Mouse (Mus musculus) CH12.LX (cell line): ENCODE data around the gene Nuak2. TPM values are rescaled to one million over a fixed set of nuclear protein-coding genes. Genes with fewer than 3 reads are reported as not detected.

Experiments used
- DNase-seq: peaks from one replicate; pipeline ENCODE4 v3.0.0-alpha.2; 2013; ENCODE audit errors: extremely low read depth
- H3K27ac ChIP-seq: 2 replicates; pipeline ENCODE4 v1.5.1; 2012; ENCODE audit warnings: low read depth, mild to moderate bottlenecking, control low read depth, moderate library complexity; ENCODE audit not compliant: insufficient read depth
- H3K27me3 ChIP-seq: replicated peaks from 2 replicates; pipeline ENCODE3; 2012; ENCODE audit warnings: inconsistent platforms
- H3K36me3 ChIP-seq, 2 experiments: replicated peaks in 1 of 2; 2 replicates each; pipeline versions ENCODE3 to v1.6.1; 2012; ENCODE audit warnings: inconsistent platforms in 1 of 2, low read length in 1 of 2, mild to moderate bottlenecking in 1 of 2, mixed read lengths in 1 of 2, moderate library complexity in 1 of 2; ENCODE audit not compliant: control insufficient read depth in 1 of 2, insufficient read depth in 1 of 2
- H3K4me1 ChIP-seq, 2 experiments: 2 replicates each; pipeline ENCODE4 v1.6.1; 2012; ENCODE audit warnings: inconsistent platforms in 1 of 2, moderate library complexity in 1 of 2; ENCODE audit not compliant: insufficient read depth in 2 of 2, control insufficient read depth in 1 of 2
- H3K4me2 ChIP-seq: 2 replicates; pipeline ENCODE4 v1.6.1; 2012; ENCODE audit warnings: low read depth, mild to moderate bottlenecking, control low read depth; ENCODE audit not compliant: poor library complexity, insufficient read depth, severe bottlenecking
- H3K4me3 ChIP-seq, 3 experiments: fragments of 150-350 bp in 1 of 3; sonication (generic) in 1 of 3; replicated peaks in 1 of 3; 2 replicates each; pipeline versions ENCODE3 to v1.5.1; 2011 to 2012; ENCODE audit warnings: low read depth in 2 of 3, low read length in 2 of 3, mild to moderate bottlenecking in 2 of 3, moderate library complexity in 2 of 3, control low read depth in 1 of 3, improper control_type of control experiment in 1 of 3, inconsistent platforms in 1 of 3, mixed read lengths in 1 of 3; ENCODE audit not compliant: poor library complexity in 1 of 3
- H3K79me2 ChIP-seq: replicated peaks from 2 replicates; pipeline ENCODE4 v1.6.1; 2012; ENCODE audit warnings: mild to moderate bottlenecking, moderate library complexity; ENCODE audit not compliant: control insufficient read depth, poor library complexity, insufficient read depth, severe bottlenecking; ENCODE audit errors: extremely low read depth
- H3K9ac ChIP-seq: 2 replicates; pipeline ENCODE4 v1.6.1; 2012; ENCODE audit warnings: low read depth, mild to moderate bottlenecking, control low read depth, moderate library complexity; ENCODE audit not compliant: insufficient read depth
- H3K9me3 ChIP-seq: replicated peaks from 2 replicates; pipeline ENCODE3; 2012; ENCODE audit warnings: low read length, inconsistent platforms, mixed read lengths
- CTCF ChIP-seq, 2 experiments: IDR thresholded peaks in 1 of 2; conservative IDR thresholded peaks in 1 of 2; 2 replicates each; pipeline ENCODE4 v1.5.1; 2011 to 2012; ENCODE audit warnings: low read depth in 2 of 2, low read length in 2 of 2, improper control_type of control experiment in 1 of 2, inconsistent platforms in 1 of 2, mild to moderate bottlenecking in 1 of 2, moderate library complexity in 1 of 2
- E2F4 ChIP-seq: IDR thresholded peaks from 2 replicates; pipeline ENCODE4 v1.6.1; 2011; ENCODE audit warnings: low read depth, low read length, improper control_type of control experiment; ENCODE audit not compliant: insufficient replicate concordance
- ELF1 ChIP-seq: IDR thresholded peaks from 2 replicates; pipeline ENCODE4 v1.6.1; 2014; ENCODE audit warnings: low read depth, mild to moderate bottlenecking, inconsistent platforms, low read length, improper control_type of control experiment
- EP300 ChIP-seq: IDR thresholded peaks from 2 replicates; pipeline ENCODE4 v1.6.1; 2011; ENCODE audit warnings: low read length, improper control_type of control experiment
- ETS1 ChIP-seq: conservative IDR thresholded peaks from 2 replicates; pipeline ENCODE4 v1.6.1; 2012; ENCODE audit warnings: low read depth, mild to moderate bottlenecking, inconsistent platforms, low read length, improper control_type of control experiment, moderate library complexity
- HCFC1 ChIP-seq: IDR thresholded peaks from 2 replicates; pipeline ENCODE4 v1.6.1; 2012; ENCODE audit warnings: low read depth, mild to moderate bottlenecking, inconsistent platforms, low read length, improper control_type of control experiment
- IRF4 ChIP-seq: IDR thresholded peaks from 2 replicates; pipeline ENCODE4 v1.6.1; 2014; ENCODE audit warnings: low read depth, mild to moderate bottlenecking, inconsistent platforms, low read length, improper control_type of control experiment
- JUND ChIP-seq: conservative IDR thresholded peaks from 2 replicates; pipeline ENCODE4 v1.6.1; 2011; ENCODE audit warnings: low read depth, low read length, improper control_type of control experiment
- MAFK ChIP-seq: IDR thresholded peaks from 2 replicates; pipeline ENCODE4 v1.6.1; 2011; ENCODE audit warnings: low read length, improper control_type of control experiment; ENCODE audit not compliant: insufficient replicate concordance
- MAX ChIP-seq: IDR thresholded peaks from 2 replicates; pipeline ENCODE4 v1.6.1; 2011; ENCODE audit warnings: low read length, improper control_type of control experiment
- MAZ ChIP-seq: IDR thresholded peaks from 2 replicates; pipeline ENCODE4 v1.6.1; 2012; ENCODE audit warnings: low read depth, mild to moderate bottlenecking, inconsistent platforms, low read length, improper control_type of control experiment, moderate library complexity
- MEF2A ChIP-seq: IDR thresholded peaks from 2 replicates; pipeline ENCODE4 v1.6.1; 2014; ENCODE audit warnings: low read depth, mild to moderate bottlenecking, inconsistent platforms, low read length, improper control_type of control experiment, borderline replicate concordance
- NELFE ChIP-seq: IDR thresholded peaks from 2 replicates; pipeline ENCODE4 v1.6.1; 2011; ENCODE audit warnings: low read depth, low read length, improper control_type of control experiment
- NRF1 ChIP-seq: IDR thresholded peaks from 2 replicates; pipeline ENCODE4 v1.6.1; 2014; ENCODE audit warnings: low read depth, mild to moderate bottlenecking, inconsistent platforms, low read length, improper control_type of control experiment, moderate library complexity
- RCOR1 ChIP-seq: conservative IDR thresholded peaks from 2 replicates; pipeline ENCODE4 v1.6.1; 2012; ENCODE audit warnings: low read depth, mild to moderate bottlenecking, inconsistent platforms, low read length, improper control_type of control experiment
- SIN3A ChIP-seq: IDR thresholded peaks from 2 replicates; pipeline ENCODE4 v1.6.1; 2012; ENCODE audit warnings: low read length, improper control_type of control experiment, inconsistent platforms
- SMC3 ChIP-seq: IDR thresholded peaks from 2 replicates; pipeline ENCODE4 v1.6.1; 2011; ENCODE audit warnings: low read depth, low read length, improper control_type of control experiment
- dilution Hi-C: fragments of 300-500 bp; cut with MboI; formaldehyde crosslinking; loops from 2 replicates; pipeline ENCODE4 v1.14.3; 2020; ENCODE audit warnings: low sequenced_read_pairs; ENCODE audit not compliant: extremely low pct_unique_long_range_greater_than_20kb, extremely low pct_ligation_motif_present
- in situ Hi-C: fragments of 300-500 bp; cut with MboI; formaldehyde crosslinking; loops from 3 replicates; pipeline ENCODE4 v1.14.3; 2019; ENCODE audit warnings: low sequenced_read_pairs, low pct_ligation_motif_present, low pct_unique_long_range_greater_than_20kb, mixed read lengths
- polyA plus RNA-seq: library from polyadenylated mRNA; unstranded; fragments of >175 nt; gene quantifications from 2 replicates; pipeline ENCODE4 v1.2.1, GENCODE M21; 2012; ENCODE audit warnings: low read depth; ENCODE audit not compliant: insufficient read length
- total RNA-seq, 2 experiments: library from RNA; depleted of rRNA; stranded (reverse); fragments of 300-350 nt in 1 of 2; fragments of >200 nt in 1 of 2; gene quantifications; 2 replicates each; pipeline ENCODE4 v1.2.3; 2012 to 2014

Gene Nuak2
- total and polyA plus RNA-seq, 3 experiments = 0.30 TPM; not detected in 2

DNA sequence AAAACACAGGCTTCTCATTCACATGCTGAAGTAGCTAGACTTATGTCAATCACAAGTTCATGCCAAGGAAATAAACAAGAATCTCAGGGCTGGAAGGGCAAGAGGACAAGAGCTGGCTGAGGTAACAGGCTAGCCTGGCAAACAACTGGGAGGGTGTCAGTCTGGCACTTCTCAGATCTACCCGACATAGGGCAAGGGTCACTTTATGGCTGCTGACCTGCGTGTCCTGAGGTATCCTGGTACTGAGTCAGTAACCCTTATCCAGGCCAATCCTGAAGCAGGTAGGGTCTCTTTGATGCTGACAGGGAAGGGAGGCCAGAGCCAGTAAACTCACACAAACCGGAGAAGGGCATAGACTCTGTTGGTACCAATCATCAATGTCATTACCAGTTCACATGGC lies 12.6 kb downstream of the Nuak2 start:
- Histone ChIP-seq H3K4me3 (no peak overlapping the region), H3K9me3 (no peaks in the 10 kb centered on the region), H3K36me3 (no peaks in the 10 kb centered on the region), H3K27ac (no peak overlapping the region), H3K9ac (no peak overlapping the region), H3K4me2 (no peak overlapping the region), H3K79me2 (no peaks in the 10 kb centered on the region), H3K27me3 (peaks cover 5% of the 10 kb centered on the region), H3K4me1 (no peaks in the 10 kb centered on the region; a peak in 1 of 4 replicates)
- no peak for DNase-seq
- TF ChIP-seq IRF4 = no peak
- no peak for TF ChIP-seq ETS1
- no peak for TF ChIP-seq NRF1
- no peak for TF ChIP-seq EP300
- no peak for TF ChIP-seq HCFC1
- TF ChIP-seq NELFE = no peak
- TF ChIP-seq SIN3A = no peak
- TF ChIP-seq ELF1 = no peak
- no peak for TF ChIP-seq MAX
- no peak for TF ChIP-seq SMC3
- TF ChIP-seq MAZ = no peak
- no peak for TF ChIP-seq MEF2A
- TF ChIP-seq RCOR1 = no peak
- dilution Hi-C loops (no loop called here), in situ Hi-C loops (no loop called here)

DNA sequence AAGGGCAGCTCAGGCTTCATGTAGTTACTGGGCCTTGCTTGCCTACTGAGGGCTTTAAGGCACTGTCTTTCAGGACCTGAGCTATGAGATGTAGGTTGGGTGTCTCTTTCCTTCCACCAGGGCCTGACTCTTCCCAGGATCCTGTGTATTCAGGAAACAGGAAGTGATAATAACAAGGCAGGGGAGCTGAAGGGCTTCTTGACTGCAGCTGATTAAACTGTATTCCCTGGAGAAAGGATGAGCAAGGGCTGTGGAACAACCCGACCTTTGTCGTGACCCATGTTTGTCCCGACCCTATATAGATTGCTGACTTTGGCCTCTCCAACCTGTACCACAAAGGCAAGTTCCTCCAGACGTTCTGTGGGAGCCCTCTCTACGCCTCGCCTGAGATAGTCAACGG lies 13.7 kb downstream of the Nuak2 start:
- H3K9me3 ChIP-seq = no peaks in the 10 kb centered on the region
- TF ChIP-seq SIN3A (no peak), E2F4 (no peak), CTCF (conservative IDR thresholded peaks at IDR 0.05 in 1 of 2, IDR thresholded peaks at IDR 0.05 in 1 of 2; ENCODE audit: low read depth in 2 of 2, low read length in 2 of 2) (no peak), JUND (no peak), RCOR1 (no peak), NELFE (no peak), HCFC1 (no peak), ETS1 (no peak), MAFK (no peak)
- H3K9ac ChIP-seq = no peak overlapping the region
- no peak overlapping the region for H3K27ac ChIP-seq
- dilution Hi-C loops = no loop called here
- no peak overlapping the region for H3K4me3 ChIP-seq
- in situ Hi-C loops = no loop called here
- H3K27me3 ChIP-seq = peaks cover 5% of the 10 kb centered on the region
- no peak for DNase-seq
- no peaks in the 10 kb centered on the region for H3K36me3 ChIP-seq
- H3K4me2 ChIP-seq = no peak overlapping the region
- no peaks in the 10 kb centered on the region for H3K79me2 ChIP-seq
- no peaks in the 10 kb centered on the region; a peak in 1 of 4 replicates for H3K4me1 ChIP-seq
